Mouse (Mus musculus) megakaryocyte progenitor cell, adult 5-6 weeks (primary cell): Measurements from ENCODE around the gene 5730409E04Rik. TPM values are rescaled to one million over a fixed set of nuclear protein-coding genes. Genes with fewer than 3 reads are reported as not detected.
A peak's percentile ranks its signal among the peaks of the same experiment; 100 is the strongest.

Experiments used
- ATAC-seq: replicated peaks from 2 replicates; pipeline ENCODE4 v1.8.0; 2016; ENCODE audit warnings: mild to moderate bottlenecking, moderate TSS enrichment, inconsistent platforms; ENCODE audit not compliant: poor library complexity
- total RNA-seq, 2 experiments: library from RNA; stranded (forward) in 1 of 2; stranded (reverse) in 1 of 2; fragments of 157-497, 149-512 nt in 1 of 2; fragments of 200-1000 nt in 1 of 2; gene quantifications; 2 replicates each; pipeline versions ENCODE4 v1.2.3 to v1.2.4; 2015 to 2017

The 5730409E04Rik gene
- total RNA-seq, 2 experiments from 2014 or later = 1.7 to 2.3 TPM

GRCm38 (mm10) chr4:126632668-126633067 lies 23.1 kb downstream of the 5730409E04Rik start:
- no peak for ATAC-seq

- no peak for ATAC-seq
Observed at GRCm38 (mm10) chr4:126636330-126636729, 26.7 kb downstream of the 5730409E04Rik start.

GRCm38 (mm10) chr4:126637446-126637845 lies 27.8 kb downstream of the 5730409E04Rik start:
- no peak for ATAC-seq

GRCm38 (mm10) chr4:126639339-126639738 lies 29.7 kb downstream of the 5730409E04Rik start:
- no peak for ATAC-seq

- ATAC-seq = no peak
Observed at GRCm38 (mm10) chr4:126641901-126642300, 32.3 kb downstream of the 5730409E04Rik start.

- ATAC-seq = 0 out of 2 replicates have a peak, but pooled peaks have one; percentile 34
Observed at GRCm38 (mm10) chr4:126643815-126644214, 34.2 kb downstream of the 5730409E04Rik start.

GRCm38 (mm10) chr4:126644333-126644963 lies 34.8 kb downstream of the 5730409E04Rik start:
- no peak for ATAC-seq

- no peak for ATAC-seq
Observed at GRCm38 (mm10) chr4:126647996-126648910, 38.6 kb downstream of the 5730409E04Rik start.

- ATAC-seq = no peak
Observed at GRCm38 (mm10) chr4:126653148-126653547, 43.5 kb downstream of the 5730409E04Rik start.

- ATAC-seq = peak; percentile 75
Observed at GRCm38 (mm10) chr4:126655356-126655755, 45.7 kb downstream of the 5730409E04Rik start.

GRCm38 (mm10) chr4:126661249-126661648 lies 51.6 kb downstream of the 5730409E04Rik start:
- ATAC-seq = no peak

Other genes with a start within 250 kb of the 5730409E04Rik start
- gene Ago3, start 180.3 kb upstream of the 5730409E04Rik start, total RNA-seq (2015) = 6.3 and 11.3 TPM in 2 replicates
- 3.0 and 9.2 TPM in 2 replicates for gene Ago3, start 180.3 kb upstream of the 5730409E04Rik start, total RNA-seq (2017)
- 14.8 and 20.4 TPM in 2 replicates for gene Ago1, start 141.2 kb upstream of the 5730409E04Rik start, total RNA-seq (2015)
- gene Ago1, start 141.2 kb upstream of the 5730409E04Rik start, total RNA-seq (2017) = 16.0 and 19.6 TPM in 2 replicates
- gene Ago4, start 76.3 kb upstream of the 5730409E04Rik start, total RNA-seq (2015) = 2.0 and 2.1 TPM in 2 replicates
- gene Ago4, start 76.3 kb upstream of the 5730409E04Rik start, total RNA-seq (2017) = 3.2 and 4.9 TPM in 2 replicates
- 32.5 and 33.7 TPM in 2 replicates for gene Clspn, start 52.9 kb upstream of the 5730409E04Rik start, total RNA-seq (2015)
- gene Clspn, start 52.9 kb upstream of the 5730409E04Rik start, total RNA-seq (2017) = 66.8 and 106 TPM in 2 replicates
- 240 and 298 TPM in 2 replicates for gene Psmb2, start 67.8 kb downstream of the 5730409E04Rik start, total RNA-seq (2015)
- gene Psmb2, start 67.8 kb downstream of the 5730409E04Rik start, total RNA-seq (2017) = 112 and 159 TPM in 2 replicates
- gene Tfap2e, start 126.4 kb downstream of the 5730409E04Rik start, total RNA-seq (2015) = not detected in 2 replicates
- gene Tfap2e, start 126.4 kb downstream of the 5730409E04Rik start, total RNA-seq (2017) = not detected in 2 replicates
- gene Ncdn, start 143.6 kb downstream of the 5730409E04Rik start, total RNA-seq (2015) = 8.9 and 9.6 TPM in 2 replicates
- 8.2 and 8.5 TPM in 2 replicates for gene Ncdn, start 143.6 kb downstream of the 5730409E04Rik start, total RNA-seq (2017)
- gene AU040320, start 143.7 kb downstream of the 5730409E04Rik start, total RNA-seq (2015) = 11.6 and 14.3 TPM in 2 replicates
- 12.5 and 19.1 TPM in 2 replicates for gene AU040320, start 143.7 kb downstream of the 5730409E04Rik start, total RNA-seq (2017)